Mouse (Mus musculus): ENCODE measurements at regions not wholly inside any gene's neighbourhood (a gene's known extent, or its start where the extent isn't known, plus 50 kb on each side); places are given as distances from the start of the nearest gene placed in this dataset.
"Not testable (repeated sequence)": the region's sequence is repeated elsewhere in the genome, so short reads cannot be mapped to it uniquely, and the experiment has no call there.

- intact Hi-C loops (cut with DNase I); DNase-seq: not testable (repeated sequence)
Observed at GRCm38 (mm10) chr5:76081379-76081778, 58.7 kb upstream of the Srd5a3 start.

DNA sequence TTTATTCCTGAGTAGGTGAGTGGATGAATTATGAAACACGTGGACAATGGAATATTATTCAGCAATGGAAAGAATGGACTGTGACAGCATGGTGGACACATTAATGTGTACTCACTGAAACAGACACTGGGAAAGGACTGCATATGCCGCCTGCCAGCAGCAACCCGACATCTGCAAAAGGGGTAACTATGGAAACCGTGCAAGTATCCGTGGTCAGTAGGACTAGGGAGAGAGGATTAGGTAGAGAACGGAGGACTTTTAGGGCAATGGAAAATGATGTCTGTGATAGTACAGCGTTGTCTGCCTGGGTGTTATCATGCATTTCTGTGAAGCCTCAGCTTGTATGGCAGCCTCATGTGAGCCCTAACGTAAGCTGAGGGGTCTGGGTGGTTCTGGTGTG is 59.6 kb upstream of the Srd5a3 start:
- intact Hi-C loops (cut with DNase I): no loop called here
- DNase-seq: no peak

GRCm38 (mm10) chr5:76079204-76080025 is 60.7 kb upstream of the Srd5a3 start:
- intact Hi-C loops (cut with DNase I): no loop called here
- DNase-seq: no peak

- intact Hi-C loops (cut with DNase I): no loop called here
- no peak for DNase-seq
Observed at GRCm38 (mm10) chr5:76078485-76078884, 61.6 kb upstream of the Srd5a3 start.

DNA sequence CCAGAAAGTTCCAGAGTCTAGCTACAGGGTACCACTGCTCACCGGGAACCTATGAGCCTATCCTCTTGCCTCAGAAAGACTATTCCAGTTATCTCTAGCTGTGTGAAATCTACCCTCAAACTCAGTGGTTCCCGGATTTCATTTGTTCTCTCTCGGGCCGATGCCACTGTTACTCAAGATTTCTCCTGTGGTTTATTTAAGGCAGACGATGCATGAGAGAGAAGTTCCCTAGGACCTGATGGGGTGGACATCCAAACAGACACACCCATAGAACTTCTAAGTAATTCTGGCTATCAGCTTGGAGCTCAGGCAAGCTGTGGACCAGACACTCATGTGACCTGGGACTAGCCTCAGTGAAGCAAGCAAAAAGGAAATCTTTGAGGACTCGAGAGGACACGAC is 63.8 kb upstream of the Srd5a3 start:
- DNase-seq: no peak
- intact Hi-C loops (cut with DNase I): no loop called here

DNA sequence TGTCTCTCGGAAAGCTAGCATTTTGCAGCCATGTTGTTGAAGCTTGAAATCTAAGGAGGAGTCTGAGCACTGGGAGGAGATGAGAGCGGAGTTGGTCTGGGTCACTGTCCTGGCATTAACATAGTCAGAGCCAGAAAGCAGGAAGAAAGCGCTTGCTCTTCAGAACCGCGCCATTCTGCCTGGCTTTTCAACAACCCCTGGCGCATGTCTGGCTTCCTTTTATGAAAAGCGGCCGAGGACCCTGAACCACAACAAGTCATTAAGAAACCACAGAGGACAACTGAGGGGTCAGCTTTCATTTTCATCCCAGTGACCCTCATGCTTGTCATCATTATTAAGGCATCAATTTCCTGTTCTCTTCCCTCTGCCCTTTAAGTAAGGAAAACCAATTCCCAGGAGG is 64.7 kb upstream of the Srd5a3 start:
- intact Hi-C loops (cut with DNase I): no loop called here
- DNase-seq: no peak

DNA sequence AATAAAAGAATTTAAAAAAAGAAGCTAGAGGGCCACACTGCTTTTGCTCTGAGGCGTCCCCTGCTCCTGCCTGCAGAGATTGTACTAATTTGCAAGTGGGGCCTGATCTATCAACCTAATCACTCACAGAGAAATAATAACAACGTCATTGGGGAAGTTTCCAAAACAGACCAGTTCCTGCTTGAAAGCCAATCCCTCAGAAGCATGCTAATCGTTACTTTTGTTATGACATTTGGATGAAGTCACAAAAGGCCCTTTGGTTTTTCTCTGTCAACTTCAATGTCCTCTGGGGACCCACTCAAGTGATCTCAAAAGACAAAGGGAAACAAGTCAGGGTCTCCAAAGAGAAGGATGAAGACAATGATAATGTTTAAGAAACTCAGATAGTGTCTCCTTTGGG is 72.2 kb upstream of the Srd5a3 start:
- intact Hi-C loops (cut with DNase I): no loop called here
- no peak for DNase-seq

GRCm38 (mm10) chr5:76067231-76067630 is 72.8 kb upstream of the Srd5a3 start:
- DNase-seq: no peak
- intact Hi-C loops (cut with DNase I): no loop called here

- DNase-seq: no peak
- intact Hi-C loops (cut with DNase I): no loop called here
Observed at GRCm38 (mm10) chr5:76065789-76066188, 74.3 kb upstream of the Srd5a3 start.

- DNase-seq: no peak
- intact Hi-C loops (cut with DNase I): no loop called here
Observed at GRCm38 (mm10) chr5:76065227-76065626, 74.8 kb upstream of the Srd5a3 start.

DNA sequence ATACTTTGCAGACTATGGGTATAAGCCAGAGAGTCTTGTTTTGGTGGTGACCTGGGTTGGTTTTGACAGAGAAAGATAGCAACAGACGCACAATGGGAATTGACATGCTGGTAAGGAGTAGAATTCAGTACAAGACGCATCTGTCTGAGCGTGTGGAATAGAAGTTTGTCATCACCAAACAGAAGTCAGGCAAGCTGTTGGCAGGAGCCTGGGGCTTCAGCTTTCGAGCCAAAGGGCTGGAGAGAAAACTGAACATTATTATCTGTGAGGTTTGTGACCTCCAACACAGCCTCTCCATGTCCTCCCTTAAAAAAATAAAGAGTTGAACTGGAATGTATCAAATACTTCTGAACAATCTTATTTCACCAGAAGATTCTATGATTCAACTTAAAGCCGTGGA is 75.4 kb upstream of the Srd5a3 start:
- no peak for DNase-seq
- intact Hi-C loops (cut with DNase I): no loop called here

GRCm38 (mm10) chr5:76063473-76063872 is 76.6 kb upstream of the Srd5a3 start:
- intact Hi-C loops (cut with DNase I): no loop called here
- no peak for DNase-seq

DNA sequence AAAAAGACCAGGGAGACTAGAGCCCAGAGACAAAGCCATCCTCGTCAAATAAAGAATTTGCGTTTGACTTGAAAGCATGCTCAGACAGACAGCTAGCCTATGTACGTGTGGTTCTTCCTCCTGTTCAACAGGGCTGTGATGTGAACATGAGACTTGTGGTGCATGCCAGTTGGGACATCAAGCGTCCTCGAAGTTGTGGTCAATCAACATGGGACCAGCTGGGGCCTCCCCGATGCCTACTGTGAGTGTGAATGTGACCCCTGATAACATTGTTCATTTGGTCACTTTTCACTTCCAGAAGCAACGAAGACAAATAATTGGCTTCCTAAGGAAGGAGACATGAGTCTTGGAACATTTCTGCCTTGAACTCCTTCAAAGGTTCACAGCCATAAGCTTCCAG is 79.8 kb upstream of the Kdr start:
- intact Hi-C loops (cut with DNase I): no loop called here
- no peak for DNase-seq

- no peak for DNase-seq
- intact Hi-C loops (cut with DNase I): no loop called here
Observed at GRCm38 (mm10) chr5:76055849-76056248, 77.6 kb upstream of the Kdr start.

- no peak for DNase-seq
- intact Hi-C loops (cut with DNase I): no loop called here
Observed at GRCm38 (mm10) chr5:76052782-76053181, 74.5 kb upstream of the Kdr start.

GRCm38 (mm10) chr5:76051658-76052057 is 73.4 kb upstream of the Kdr start:
- intact Hi-C loops (cut with DNase I): no loop called here

GRCm38 (mm10) chr5:76048103-76048874 is 70.0 kb upstream of the Kdr start:
- intact Hi-C loops (cut with DNase I): no loop called here
- DNase-seq: no peak

More at GRCm38 (mm10) chr5:76051658-76052057, 73.4 kb upstream of the Kdr start:
- DNase-seq: no peak

- DNase-seq: no peak
- intact Hi-C loops (cut with DNase I): no loop called here
Observed at GRCm38 (mm10) chr5:76043521-76044510, 65.6 kb upstream of the Kdr start.

- DNase-seq: peak; percentile 8
- intact Hi-C loops (cut with DNase I): no loop called here
Observed at GRCm38 (mm10) chr5:76040454-76041203, 62.4 kb upstream of the Kdr start.

- no peak for DNase-seq
- intact Hi-C loops (cut with DNase I): no loop called here
Observed at GRCm38 (mm10) chr5:76028729-76029128, 50.5 kb upstream of the Kdr start.

Measured in left cerebral cortex, postnatal 4 days (tissue).